Mouse (Mus musculus) midbrain, embryonic 14.5 days (tissue): Measurements from ENCODE around the gene Lnp1. TPM values are rescaled to one million over a fixed set of nuclear protein-coding genes. Genes with fewer than 3 reads are reported as not detected.

Experiments used
- polyA plus RNA-seq: library from polyadenylated mRNA; unstranded; fragments of >200 nt; fragmentation: Nextera tagmentation; extraction: Ambion mirVana; gene quantifications from 2 replicates; pipeline ENCODE4 v1.2.1, GENCODE M21; 2014

Lnp1 gene
- polyA plus RNA-seq, 1 experiment from 2014 or later: not detected

Other genes with a start within 250 kb of the Lnp1 start
- 164 and 171 TPM in 2 replicates for gene Tfg, start 210.6 kb downstream of the Lnp1 start, polyA plus RNA-seq
- gene Adgrg7, start 132.2 kb downstream of the Lnp1 start, polyA plus RNA-seq: not detected in 2 replicates
- gene Tmem45a, start 41.9 kb downstream of the Lnp1 start, polyA plus RNA-seq: 2.5 and 6.0 TPM in 2 replicates
- gene Tmem45a2, start 143.3 kb upstream of the Lnp1 start, polyA plus RNA-seq: not detected in 2 replicates
- 71.4 and 86.6 TPM in 2 replicates for gene Tomm70a, start 193.6 kb upstream of the Lnp1 start, polyA plus RNA-seq
- 45.3 and 49.0 TPM in 2 replicates for gene Nit2, start 239.3 kb upstream of the Lnp1 start, polyA plus RNA-seq